Mouse (Mus musculus) left cerebral cortex, postnatal 4 days (tissue): Measurements from ENCODE around the gene Agbl5. TPM values are rescaled to one million over a fixed set of nuclear protein-coding genes. Genes with fewer than 3 reads are reported as not detected.
A peak's percentile ranks its signal among the peaks of the same experiment; 100 is the strongest.

Experiments used
- DNase-seq: peaks from one replicate; pipeline ENCODE4 v3.0.0-alpha.2; 2022
- intact Hi-C: fragments of 180-260 bp; cut with DNase I; formaldehyde crosslinking; loops from one replicate; pipeline ENCODE4 v1.15.1; 2025
- total RNA-seq, 2 experiments: library from RNA; stranded (reverse); gene quantifications; 2 replicates each; pipeline ENCODE4 v1.2.3; 2021

Gene Agbl5
- total RNA-seq, 2 experiments from 2014 or later: 48.4 to 52.2 TPM

- intact Hi-C loops: no loop called here
- DNase-seq: no peak
These were observed 29.6 kb downstream of the Agbl5 start for GRCm38 (mm10) chr5:30917891-30918670.

GRCm38 (mm10) chr5:30918691-30919090 lies 30.2 kb downstream of the Agbl5 start:
- intact Hi-C loops: no loop called here

GRCm38 (mm10) chr5:30919831-30920614 lies 31.5 kb downstream of the Agbl5 start:
- intact Hi-C loops: no loop called here
- no peak for DNase-seq

More at GRCm38 (mm10) chr5:30918691-30919090, 30.2 kb downstream of the Agbl5 start:
- DNase-seq: no peak

- intact Hi-C loops: no loop called here
These were observed 32.1 kb downstream of the Agbl5 start for GRCm38 (mm10) chr5:30920621-30921020.

GRCm38 (mm10) chr5:30921256-30922033 lies 33.0 kb downstream of the Agbl5 start, which contains the start of gene Khk:
Khk (plus strand) TSS chr5:30921431.
- intact Hi-C loops: no loop called here
- DNase-seq: peak; percentile 94

More at GRCm38 (mm10) chr5:30920621-30921020, 32.1 kb downstream of the Agbl5 start:
- DNase-seq: no peak

GRCm38 (mm10) chr5:30922581-30923041 lies 34.1 kb downstream of the Agbl5 start:
- intact Hi-C loops: no loop called here
- DNase-seq: no peak

GRCm38 (mm10) chr5:30923119-30923518 lies 34.6 kb downstream of the Agbl5 start:
- intact Hi-C loops: no loop called here

GRCm38 (mm10) chr5:30924614-30925013 lies 36.1 kb downstream of the Agbl5 start:
- intact Hi-C loops: no loop called here

More at GRCm38 (mm10) chr5:30923119-30923518, 34.6 kb downstream of the Agbl5 start:
- DNase-seq: no peak

GRCm38 (mm10) chr5:30925217-30925616 lies 36.7 kb downstream of the Agbl5 start:
- intact Hi-C loops: no loop called here
- DNase-seq: no peak

More at GRCm38 (mm10) chr5:30924614-30925013, 36.1 kb downstream of the Agbl5 start:
- DNase-seq: no peak

GRCm38 (mm10) chr5:30926073-30926472 lies 37.6 kb downstream of the Agbl5 start:
- DNase-seq: no peak
- intact Hi-C loops: no loop called here

- DNase-seq: no peak
- intact Hi-C loops: no loop called here
These were observed 39.5 kb downstream of the Agbl5 start for GRCm38 (mm10) chr5:30927945-30928529.

- intact Hi-C loops: loop anchor here (5.0 kb wide), 1 partner anchor 72 kb away; no protein-coding TSS in a partner anchor
These were observed 41.6 kb downstream of the Agbl5 start for GRCm38 (mm10) chr5:30930121-30930520.

GRCm38 (mm10) chr5:30930846-30931245 lies 42.4 kb downstream of the Agbl5 start:
- intact Hi-C loops: loop anchor here (5.0 kb wide), 1 partner anchor 71 kb away; no protein-coding TSS in a partner anchor
- no peak for DNase-seq

More at GRCm38 (mm10) chr5:30930121-30930520, 41.6 kb downstream of the Agbl5 start:
- peak; percentile 77 for DNase-seq

GRCm38 (mm10) chr5:30931378-30931777 lies 42.9 kb downstream of the Agbl5 start:
- intact Hi-C loops: loop anchor here (5.0 kb wide), 1 partner anchor 71 kb away; no protein-coding TSS in a partner anchor
- no peak for DNase-seq

- intact Hi-C loops: loop anchor here (5.0 kb wide), 1 partner anchor 69 kb away; no protein-coding TSS in a partner anchor
- no peak for DNase-seq
These were observed 45.2 kb downstream of the Agbl5 start for GRCm38 (mm10) chr5:30933705-30934104.

- intact Hi-C loops: loop anchor here (5.0 kb wide), 1 partner anchor 67 kb away; no protein-coding TSS in a partner anchor
These were observed 46.4 kb downstream of the Agbl5 start for GRCm38 (mm10) chr5:30934725-30935461.

GRCm38 (mm10) chr5:30943004-30943403 lies 54.5 kb downstream of the Agbl5 start:
- intact Hi-C loops: no loop called here
- DNase-seq: no peak

More at GRCm38 (mm10) chr5:30934725-30935461, 46.4 kb downstream of the Agbl5 start:
- DNase-seq: no peak

GRCm38 (mm10) chr5:30944344-30944743 lies 55.9 kb downstream of the Agbl5 start:
- intact Hi-C loops: no loop called here
- DNase-seq: no peak
